Mouse (Mus musculus) A20 (cell line): ENCODE data around the gene Ntrk3.

Experiments used
- DNase-seq: peaks from one replicate; pipeline ENCODE4 v3.0.0-alpha.2; 2011; ENCODE audit warnings: low read depth, low spot score

Gene Ntrk3

DNA sequence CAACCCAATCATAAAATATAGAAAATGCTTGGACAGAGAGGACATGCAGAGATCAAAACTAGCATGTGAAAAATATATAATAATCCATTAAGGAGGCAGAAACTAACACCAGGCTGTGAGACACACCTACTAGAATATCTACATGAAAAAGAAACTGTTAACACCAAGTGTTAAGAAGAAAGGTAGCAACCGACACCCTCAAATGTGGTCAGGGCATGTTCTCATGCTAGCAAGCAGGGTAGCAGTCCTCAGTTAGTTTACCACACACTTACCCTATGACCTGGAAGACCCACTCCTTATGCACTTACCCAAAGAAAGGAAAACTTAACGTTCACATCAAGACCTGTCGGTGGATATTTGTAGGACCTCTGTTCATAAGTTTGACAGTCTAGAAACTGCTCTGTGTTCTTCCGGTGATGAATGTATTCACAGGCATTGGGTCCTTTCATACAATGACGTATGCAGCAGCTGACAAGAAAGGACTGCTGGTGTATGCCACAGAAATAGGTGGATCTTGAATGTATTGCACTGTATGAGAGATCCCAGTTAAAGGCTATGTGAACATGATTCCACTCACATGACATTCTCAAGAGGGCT lies at the start of gene Ntrk3:
TSS of gene Ntrk3 (minus strand) at position 399 of the 597 bp plus-strand sequence.
- no peak for DNase-seq

DNA sequence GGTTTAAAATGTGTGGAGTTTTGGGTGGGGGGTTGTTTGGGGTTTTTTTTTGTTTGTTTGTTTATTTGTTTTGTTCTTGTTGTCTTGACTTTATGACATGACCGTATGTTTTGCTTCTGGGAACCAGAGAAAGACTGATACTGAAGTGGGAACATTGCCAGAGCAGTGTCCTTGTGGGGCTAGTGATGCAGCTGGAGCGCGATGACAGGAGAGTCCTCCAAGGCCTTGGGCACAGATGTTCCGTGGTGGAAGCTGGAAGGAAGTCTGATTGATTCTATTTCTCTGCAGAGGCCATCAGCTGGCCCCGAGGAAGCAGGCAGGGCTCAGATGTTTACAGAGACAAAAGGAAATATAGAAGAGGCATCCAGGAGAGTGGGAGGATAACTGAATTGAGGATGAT lies 48.1 kb upstream of the Ntrk3 start:
- no peak for DNase-seq

GRCm38 (mm10) chr7:78782639-78783581 lies 45.1 kb upstream of the Ntrk3 start, which contains the start of the genes Mrps11 and Mrpl46:
Mrps11 (plus strand) TSS chr7:78783119.
Mrpl46 (minus strand) TSS chr7:78783531.
- DNase-seq = peak; percentile 92

DNA sequence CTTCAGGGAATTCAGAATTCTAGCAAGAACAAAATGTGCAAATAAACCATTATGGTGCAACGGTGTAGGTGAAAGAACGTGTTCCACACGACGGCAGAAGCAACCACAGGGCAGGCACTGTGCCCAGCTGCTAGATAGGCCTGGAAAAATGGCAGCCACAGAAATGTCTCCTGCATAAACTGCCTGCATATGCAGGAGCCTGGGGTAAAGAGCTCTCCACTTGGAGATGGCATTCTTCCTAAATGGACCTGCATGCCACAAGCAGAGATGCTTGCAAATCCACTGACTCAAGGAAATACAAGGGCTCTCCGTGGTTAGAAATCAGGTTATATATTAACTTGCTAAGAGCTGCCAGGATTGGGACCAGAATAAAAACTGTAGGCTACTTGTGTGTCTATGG lies 40.9 kb upstream of the Ntrk3 start:
- DNase-seq = no peak

- DNase-seq = no peak
Measured at GRCm38 (mm10) chr7:78770936-78771335, 33.1 kb upstream of the Ntrk3 start.

GRCm38 (mm10) chr7:78769075-78769652 lies 31.4 kb upstream of the Ntrk3 start:
- no peak for DNase-seq

DNA sequence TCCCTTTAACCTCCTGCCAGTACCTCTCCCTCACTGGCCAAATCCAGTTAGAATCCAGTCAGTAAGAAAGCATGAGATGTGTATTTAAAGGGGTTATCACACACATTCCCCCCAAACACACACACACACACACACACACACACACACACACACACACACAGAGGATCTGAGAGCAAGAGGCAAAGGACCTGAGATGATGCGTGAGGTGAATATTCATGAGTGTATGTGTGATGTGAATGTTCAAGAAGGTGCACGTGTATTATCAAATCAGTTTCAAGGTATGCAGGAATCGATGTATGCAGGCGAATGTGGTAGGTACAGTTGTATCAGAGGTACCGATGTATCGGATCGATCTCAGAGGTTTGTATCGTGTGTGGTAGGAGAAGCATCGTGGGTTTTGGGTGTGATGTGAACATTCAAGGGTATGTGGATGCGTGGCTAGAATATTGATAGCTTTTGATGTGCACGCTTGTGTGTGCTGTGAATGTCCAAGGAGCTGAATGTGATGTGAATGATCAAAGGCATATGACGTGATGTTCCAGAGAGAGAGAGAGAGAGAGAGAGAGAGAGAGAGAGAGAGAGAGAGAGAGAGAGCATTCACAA lies 30.2 kb upstream of the Ntrk3 start:
- no peak for DNase-seq

GRCm38 (mm10) chr7:78766019-78766683 lies 28.3 kb upstream of the Ntrk3 start:
- peak; percentile 65 for DNase-seq

GRCm38 (mm10) chr7:78765215-78765631 lies 27.4 kb upstream of the Ntrk3 start:
- no peak for DNase-seq

GRCm38 (mm10) chr7:78763801-78764200 lies 26.0 kb upstream of the Ntrk3 start:
- DNase-seq = no peak

DNA sequence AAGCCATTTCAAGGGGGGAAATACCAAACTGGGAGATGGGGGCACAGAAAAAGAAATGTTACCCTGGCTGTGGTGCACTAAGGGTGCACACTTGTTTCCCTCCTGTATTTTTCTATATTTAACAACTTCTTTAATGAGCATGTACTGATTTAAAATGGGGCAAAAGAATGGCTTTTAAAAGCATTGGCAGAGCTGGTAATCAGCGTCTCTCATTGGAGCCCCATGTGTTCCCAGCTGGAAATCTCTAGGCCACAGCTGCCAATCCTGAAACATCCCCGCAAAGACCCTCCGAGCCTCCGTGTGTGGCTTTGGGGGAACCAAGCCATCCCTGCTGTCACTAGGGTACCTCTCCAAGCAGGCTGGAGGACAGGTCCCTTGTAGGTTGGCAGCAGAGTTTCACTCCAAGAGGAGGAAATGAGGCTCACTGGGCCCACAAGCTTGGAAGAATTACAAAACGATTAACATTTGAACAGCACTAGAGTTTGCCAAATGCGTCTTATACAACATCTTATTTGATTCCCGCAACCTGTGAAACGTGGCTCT lies 16.7 kb upstream of the Ntrk3 start:
- DNase-seq = no peak

DNA sequence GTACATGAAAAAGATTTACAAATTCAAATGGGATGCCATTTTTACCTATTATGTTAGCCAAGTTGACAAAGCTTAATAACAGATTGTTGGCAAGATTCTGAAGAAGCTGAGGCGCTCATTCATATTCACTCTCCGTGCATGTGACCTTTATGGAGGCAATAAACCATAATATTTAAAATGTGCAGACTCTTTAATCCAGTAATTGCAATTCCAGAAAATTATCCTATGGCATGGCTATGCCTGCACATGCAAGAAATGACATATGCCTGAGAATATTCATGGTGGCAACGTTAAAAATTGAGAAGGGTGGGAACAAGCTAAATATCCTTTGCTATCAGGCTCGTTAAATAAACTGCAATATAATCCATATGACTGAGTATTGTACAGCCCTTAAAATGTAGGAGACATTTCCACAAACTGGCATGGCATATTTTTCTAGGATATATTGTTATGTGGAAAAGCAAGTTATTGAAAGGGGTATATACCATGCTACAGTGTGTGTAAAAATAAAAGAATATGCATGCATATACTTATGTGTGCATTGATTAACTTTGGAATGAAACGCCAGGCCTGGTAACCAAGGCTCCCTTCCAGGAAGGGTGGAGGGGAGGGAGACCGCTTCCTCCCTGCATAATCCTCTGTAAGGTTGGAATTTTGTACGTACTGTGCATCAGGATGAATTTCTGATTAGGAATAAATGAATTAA lies 16.1 kb upstream of the Ntrk3 start:
- no peak for DNase-seq

DNA sequence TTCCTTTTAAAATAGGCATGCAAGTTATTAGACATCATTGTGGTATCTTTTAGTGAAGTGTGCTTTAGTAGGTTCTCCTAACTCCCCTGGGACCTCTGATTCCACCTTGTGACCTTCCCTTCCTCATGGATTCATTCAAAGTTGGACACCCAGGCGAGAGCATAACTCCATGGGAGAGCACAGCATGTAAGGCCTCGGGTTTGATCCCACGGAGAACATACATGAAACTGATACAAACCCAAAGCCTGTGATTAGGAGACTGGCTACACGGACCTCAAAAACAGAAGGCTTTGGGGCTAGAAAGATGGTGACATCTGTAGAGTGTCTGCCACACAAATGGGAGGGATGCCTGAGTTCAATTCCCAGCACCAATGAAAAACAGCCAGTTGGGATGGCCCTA lies 15.1 kb upstream of the Ntrk3 start:
- DNase-seq = no peak

GRCm38 (mm10) chr7:78743731-78744385 lies 6.0 kb upstream of the Ntrk3 start:
- no peak for DNase-seq

- DNase-seq = no peak
Measured at GRCm38 (mm10) chr7:78739351-78740000, 1.7 kb upstream of the Ntrk3 start.

- DNase-seq = no peak
Measured at GRCm38 (mm10) chr7:78737196-78737595, 616 bp downstream of the Ntrk3 start.

DNA sequence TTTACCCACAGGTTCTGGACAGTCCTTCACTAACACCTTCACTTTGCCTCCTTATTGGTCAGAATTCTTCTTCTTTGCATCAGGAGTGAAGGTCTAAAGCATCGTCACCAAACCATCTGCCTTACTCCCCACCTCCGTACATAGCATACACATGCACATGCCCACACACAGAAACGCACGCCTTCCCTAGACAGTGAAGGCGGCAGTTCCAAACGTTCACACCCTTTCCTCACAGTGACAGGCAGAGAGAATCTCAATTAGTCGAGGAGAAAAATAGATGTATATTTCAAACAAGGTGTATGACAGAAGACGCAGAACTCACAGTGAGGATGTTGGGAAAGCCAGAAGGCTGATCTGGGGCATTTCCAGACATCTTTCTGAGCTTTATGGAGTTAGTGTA lies 6.4 kb downstream of the Ntrk3 start:
- DNase-seq = no peak

GRCm38 (mm10) chr7:78724591-78724990 lies 13.2 kb downstream of the Ntrk3 start:
- no peak for DNase-seq

- DNase-seq = no peak
Measured at GRCm38 (mm10) chr7:78722051-78722450, 15.8 kb downstream of the Ntrk3 start.
